Mouse (Mus musculus) regulatory T cell (primary cell): ENCODE measurements around the gene Gm5483.
"Not testable (repeated sequence)": the region's sequence is repeated elsewhere in the genome, so short reads cannot be mapped to it uniquely, and the experiment has no call there.

Source experiments
- in situ Hi-C: fragments of 300-600 bp; cut with MboI, MseI; formaldehyde crosslinking; loops from one replicate; pipeline ENCODE4 v1.15.1; 2025; ENCODE audit warnings: high pct_unique_total_duplicates

Gene Gm5483

DNA sequence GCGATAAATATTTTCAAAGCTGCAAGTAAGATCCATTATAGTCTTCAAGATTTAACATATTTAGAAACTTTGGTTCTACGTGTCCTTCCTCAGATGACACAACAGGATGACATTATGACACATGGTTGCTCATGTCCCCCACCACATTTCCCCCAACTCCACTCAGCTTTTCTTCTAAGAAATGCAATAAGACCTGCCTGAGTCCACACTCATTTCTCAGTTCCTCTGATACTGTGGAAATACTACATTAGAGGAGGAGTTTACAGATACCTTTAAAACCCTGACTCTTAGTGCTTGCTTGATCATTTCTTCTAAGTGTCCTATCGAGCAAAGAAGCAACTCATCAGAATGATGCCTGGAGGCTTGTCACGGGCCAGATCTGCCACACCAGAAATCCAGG lies at the start of gene Gm5483:
TSS of gene Gm5483 (plus strand) at position 301 of the 400 bp plus-strand sequence.
- in situ Hi-C loops, result not testable (repeated sequence)

DNA sequence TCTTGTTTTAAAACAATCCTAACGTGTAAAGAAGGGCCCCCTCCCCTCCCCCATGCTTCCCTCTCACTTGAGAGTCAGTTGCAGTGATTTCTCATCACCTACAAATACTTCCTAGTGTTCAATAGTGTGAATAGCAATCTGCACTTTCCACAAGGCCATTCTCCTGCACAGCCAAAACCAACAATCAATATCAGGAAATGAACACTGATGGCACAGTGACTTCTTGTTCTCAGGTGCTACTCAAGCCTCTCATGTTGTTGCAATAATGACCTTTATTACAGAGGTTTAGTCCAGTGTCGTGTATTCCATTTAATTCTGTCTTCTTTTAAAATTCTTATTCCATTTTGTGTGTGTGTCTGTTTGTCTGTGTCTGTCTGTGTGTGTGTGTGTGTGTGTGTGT lies 45.8 kb upstream of the Gm5483 start:
- in situ Hi-C loops, result no loop called here

DNA sequence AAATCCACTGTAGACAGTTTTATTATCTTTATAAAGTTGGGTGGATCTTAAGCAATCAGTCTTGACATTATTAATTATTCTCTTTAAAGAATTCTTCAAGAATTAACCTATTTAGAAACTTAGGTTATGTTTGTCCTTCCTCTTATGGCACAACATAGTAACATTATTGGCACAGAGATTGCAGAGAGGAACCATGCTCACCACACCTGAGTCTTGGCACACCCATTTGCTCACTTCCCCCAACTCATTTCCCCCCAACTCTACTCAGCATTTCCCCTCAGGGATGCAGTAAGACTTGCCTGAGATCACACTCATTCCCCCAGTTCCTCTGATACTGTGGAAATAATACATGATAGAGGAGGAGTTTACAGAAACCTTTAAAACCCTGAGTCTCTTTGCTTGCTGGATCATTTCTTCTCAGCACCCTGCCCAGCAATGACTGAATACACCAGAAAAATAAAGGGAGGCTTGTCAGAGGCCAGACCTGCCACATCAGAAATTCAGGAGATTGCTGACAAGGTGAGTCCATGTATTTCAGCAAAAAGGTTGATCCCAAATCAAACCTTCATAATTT lies 27.5 kb upstream of the Gm5483 start, which contains the start of gene Stfa2l1:
TSS of gene Stfa2l1 (plus strand) at position 410 of the 574 bp plus-strand sequence.
- in situ Hi-C loops, result no loop called here

DNA sequence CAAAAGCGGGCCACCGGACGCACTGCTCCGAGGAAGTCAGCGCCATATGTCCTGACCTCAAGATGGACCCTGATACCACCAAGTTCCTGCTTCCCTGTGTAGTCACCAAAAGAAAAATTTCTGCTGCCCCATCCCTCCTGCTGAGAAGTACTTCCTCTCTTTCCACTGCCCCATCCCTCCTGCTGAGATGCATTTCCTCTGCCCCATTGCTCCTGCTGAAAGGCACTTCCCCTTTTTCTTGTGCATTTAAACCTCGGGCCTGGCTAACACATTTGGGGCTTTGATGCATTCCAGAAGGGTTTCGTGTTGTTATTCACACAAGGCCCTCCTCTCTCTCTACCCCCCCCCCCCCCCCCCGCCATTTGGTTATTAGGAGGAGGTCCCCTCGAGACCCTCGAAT lies 16.2 kb upstream of the Gm5483 start:
- in situ Hi-C loops, result not testable (repeated sequence)

DNA sequence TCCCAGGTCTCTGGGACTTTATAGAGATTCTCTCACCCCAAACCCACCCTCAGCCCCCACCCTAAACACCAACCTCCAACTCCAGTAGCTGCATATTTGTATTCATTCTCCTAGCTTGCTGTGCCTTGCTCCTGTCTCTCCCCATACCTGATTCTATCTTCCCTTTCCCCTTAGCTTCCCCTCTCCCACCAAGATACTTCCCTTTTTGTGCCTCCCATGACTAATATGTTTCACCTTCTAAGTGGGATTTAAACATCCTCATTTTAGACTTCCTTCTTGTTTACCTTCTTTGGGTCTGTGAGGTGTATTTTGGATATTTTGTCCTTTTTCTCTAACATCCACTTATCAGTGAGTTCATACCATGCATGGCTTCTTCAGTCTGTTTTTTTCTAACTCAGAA lies 7.9 kb upstream of the Gm5483 start:
- in situ Hi-C loops, result no loop called here

DNA sequence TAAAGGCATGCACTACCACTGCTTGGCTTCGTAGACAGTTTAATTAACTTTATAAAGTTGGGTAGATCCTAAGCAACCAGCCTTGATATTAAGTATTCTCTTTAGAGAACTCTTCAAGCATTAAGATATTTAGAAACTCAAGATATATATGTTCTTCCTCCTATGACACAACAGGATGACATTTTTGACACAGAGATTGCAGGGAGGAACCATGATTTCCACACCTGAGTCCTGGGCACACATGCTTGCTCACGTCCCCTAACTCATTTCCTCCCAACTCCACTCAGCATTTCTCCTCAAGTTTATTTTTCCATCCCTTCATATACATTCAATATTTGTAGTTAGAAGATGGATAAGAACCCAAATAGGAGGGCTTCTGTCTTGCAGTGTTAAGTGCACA lies 4.1 kb upstream of the Gm5483 start:
- in situ Hi-C loops, result no loop called here

DNA sequence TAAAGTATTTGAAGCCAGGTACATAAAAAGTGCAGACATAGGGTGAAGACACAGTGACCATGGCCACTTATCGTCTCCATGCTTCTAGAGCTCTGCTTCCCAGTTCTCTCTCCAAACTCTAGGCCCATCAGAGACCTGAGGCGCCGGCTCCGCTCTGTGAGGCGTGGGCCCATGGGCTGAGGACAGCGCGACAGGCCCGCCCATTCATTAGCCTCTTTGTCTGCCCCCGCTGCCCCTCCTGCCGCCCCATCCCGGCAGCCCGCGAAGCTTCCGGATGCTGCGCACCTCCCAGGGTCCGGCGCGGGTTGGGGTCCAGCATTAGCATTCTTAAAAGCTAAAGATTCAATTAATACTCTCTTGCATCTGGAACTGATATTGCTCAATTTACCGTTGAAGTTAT lies 15.2 kb downstream of the Gm5483 start:
- in situ Hi-C loops, result loop anchor here (10.0 kb wide), 1 partner anchor 1836 kb away; no protein-coding TSS in a partner anchor

DNA sequence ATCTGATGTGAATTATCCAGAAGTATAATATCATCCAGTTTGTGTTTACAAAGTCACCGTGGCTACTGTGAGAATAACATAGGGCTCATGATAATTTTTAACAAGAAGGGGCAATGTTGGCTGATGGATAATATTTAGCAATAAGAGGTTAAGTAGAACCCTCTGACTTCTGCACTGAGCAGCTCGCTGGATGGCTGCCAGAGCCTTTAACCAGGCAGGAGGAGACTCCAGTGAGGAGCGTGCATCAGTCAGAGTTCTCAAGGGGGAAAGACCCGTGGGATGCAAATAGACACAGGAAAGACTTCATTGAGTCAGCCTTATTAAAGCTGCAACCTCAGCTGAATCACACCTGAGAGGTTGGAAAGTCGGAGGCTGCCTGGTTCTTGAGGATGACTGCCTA lies 19.8 kb downstream of the Gm5483 start:
- in situ Hi-C loops, result loop anchor here (10.0 to 25.0 kb wide), 2 partner anchors 933 to 1741 kb away; no protein-coding TSS in a partner anchor

DNA sequence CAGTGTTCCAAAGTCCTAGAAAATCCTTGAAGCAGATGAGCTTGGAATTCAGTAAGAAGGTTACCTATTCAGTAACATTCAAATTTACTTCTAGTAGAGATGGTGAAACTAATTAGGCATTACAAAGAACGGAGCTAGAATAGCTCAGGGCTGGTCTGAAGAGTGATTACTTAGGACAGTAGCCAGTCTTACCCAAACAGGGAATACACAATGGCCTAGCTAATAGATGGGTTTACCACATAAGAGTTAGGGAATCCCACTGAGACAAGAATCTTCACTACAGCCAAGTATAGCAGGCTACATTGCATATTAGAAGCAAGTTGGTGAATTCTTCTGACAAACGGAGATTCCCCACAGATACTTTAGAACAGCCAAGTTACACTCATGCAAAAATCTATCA lies 21.7 kb downstream of the Gm5483 start:
- in situ Hi-C loops, result loop anchor here (10.0 to 25.0 kb wide), 2 partner anchors 932 to 1739 kb away; no protein-coding TSS in a partner anchor

DNA sequence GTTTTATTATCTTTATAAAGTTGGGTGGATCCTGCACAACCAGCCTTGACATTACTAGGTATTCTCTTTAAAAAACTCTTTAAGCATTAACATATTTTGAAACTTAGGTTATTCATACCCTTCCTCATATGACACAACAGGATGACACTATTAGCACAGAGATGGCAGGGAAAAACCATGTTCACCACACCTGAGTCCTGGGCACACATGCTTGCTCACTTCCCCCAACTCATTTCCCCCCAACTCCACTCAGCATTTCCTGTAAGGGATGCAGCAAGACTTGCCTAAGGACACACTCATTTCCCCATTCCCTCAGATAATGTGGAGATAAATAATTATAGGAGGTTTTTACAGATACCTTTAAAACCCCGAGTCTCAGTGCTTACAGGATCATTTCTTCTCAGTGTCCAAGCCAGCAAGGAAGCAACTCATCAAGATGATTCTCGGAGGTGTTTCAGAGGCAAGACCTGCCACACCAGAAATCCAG lies 26.0 kb downstream of the Gm5483 start, which contains the start of gene Gm5416:
TSS of gene Gm5416 (plus strand) at position 437 of the 487 bp plus-strand sequence.
- in situ Hi-C loops, result loop anchor here (10.0 to 25.0 kb wide), 2 partner anchors 927 to 1735 kb away; no protein-coding TSS in a partner anchor

DNA sequence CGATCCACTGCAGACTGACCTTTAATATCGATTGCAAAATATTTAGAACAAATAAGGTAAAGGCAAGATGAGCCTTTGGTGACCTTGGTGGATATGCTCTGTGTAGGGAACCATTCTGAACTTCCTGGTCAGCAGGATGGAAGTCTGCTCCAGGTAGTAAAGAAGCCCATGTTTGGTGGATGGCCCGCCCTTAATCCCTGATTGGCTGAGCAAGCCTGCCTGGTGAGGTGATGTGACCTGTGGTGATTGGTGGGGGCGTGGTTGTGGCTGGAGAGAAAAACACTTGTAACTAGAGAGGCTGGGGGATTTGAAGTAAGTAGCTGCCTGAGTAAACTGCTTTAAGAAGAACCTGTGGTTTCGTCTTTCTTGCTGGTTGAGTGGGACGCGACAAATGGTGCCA lies 37.2 kb downstream of the Gm5483 start, which contains the start of gene 2010005H15Rik:
TSS of gene 2010005H15Rik (plus strand) at position 301 of the 400 bp plus-strand sequence.
- in situ Hi-C loops, result loop anchor here (25.0 kb wide), 1 partner anchor 916 kb away; no protein-coding TSS in a partner anchor
